Mouse (Mus musculus) induced T-regulatory cell, adult 2 months (primary cell): ENCODE measurements around the gene Trim66.
A peak's percentile ranks its signal among the peaks of the same experiment; 100 is the strongest.

Experiments used
- DNase-seq: peaks from one replicate; pipeline ENCODE4 v3.0.0-alpha.2; 2012; ENCODE audit warnings: low read depth

Gene Trim66

GRCm38 (mm10) chr7:109454856-109455255 lies 53.1 kb downstream of the Trim66 start:
- no peak for DNase-seq

- no peak for DNase-seq
These were observed 59.9 kb downstream of the Trim66 start for GRCm38 (mm10) chr7:109448060-109448459.

GRCm38 (mm10) chr7:109445012-109445411 lies 62.9 kb downstream of the Trim66 start:
- peak; percentile 30 for DNase-seq

GRCm38 (mm10) chr7:109442739-109443138 lies 65.2 kb downstream of the Trim66 start:
- no peak for DNase-seq

- DNase-seq, result no peak
These were observed 67.2 kb downstream of the Trim66 start for GRCm38 (mm10) chr7:109440697-109441269.

GRCm38 (mm10) chr7:109438781-109439591 lies 68.9 kb downstream of the Trim66 start, which contains the start of gene Stk33:
Stk33 (minus strand) TSS chr7:109439081.
- DNase-seq, result no peak

- peak; percentile 20 for DNase-seq
These were observed 83.3 kb downstream of the Trim66 start for GRCm38 (mm10) chr7:109424422-109425159.

- no peak for DNase-seq
These were observed 85.1 kb downstream of the Trim66 start for GRCm38 (mm10) chr7:109422803-109423202.

GRCm38 (mm10) chr7:109405491-109405890 lies 102.4 kb downstream of the Trim66 start:
- DNase-seq, result no peak

GRCm38 (mm10) chr7:109399299-109399698 lies 108.6 kb downstream of the Trim66 start:
- DNase-seq, result no peak
